Mouse (Mus musculus) limb, embryonic 11.5 days (tissue): ENCODE data around the gene Tmcc1. TPM values are rescaled to one million over a fixed set of nuclear protein-coding genes. Genes with fewer than 3 reads are reported as not detected.

ENCODE experiments used
- ATAC-seq: fragments of 200-750 bp; cut with Nextera tagmentation; 2 replicates; pipeline ENCODE4 v1.8.0; 2017; ENCODE audit warnings: low read depth; ENCODE audit not compliant: insufficient number of reproducible peaks, low FRiP score, low TSS enrichment
- DNase-seq: peaks from one replicate; pipeline ENCODE4 v3.0.0-alpha.2; 2015; ENCODE audit warnings: low spot score
- H3K27ac ChIP-seq: fragments of 300-500 bp; sonication (generic); replicated peaks from 2 replicates; pipeline ENCODE4 v1.5.1; 2014; ENCODE audit warnings: low read depth, mild to moderate bottlenecking, low read length
- H3K27me3 ChIP-seq: fragments of 300-500 bp; sonication (generic); 2 replicates; pipeline ENCODE4 v1.6.1; 2014; ENCODE audit warnings: mild to moderate bottlenecking, low read length, mixed read lengths; ENCODE audit not compliant: control insufficient read depth, insufficient read depth
- H3K36me3 ChIP-seq: fragments of 300-500 bp; sonication (generic); 2 replicates; pipeline ENCODE4 v1.6.1; 2014; ENCODE audit warnings: mild to moderate bottlenecking, low read length, moderate library complexity, mixed read lengths; ENCODE audit not compliant: control insufficient read depth, insufficient read depth
- H3K4me1 ChIP-seq: fragments of 300-500 bp; sonication (generic); 2 replicates; pipeline ENCODE4 v1.6.1; 2014; ENCODE audit warnings: low read length, mixed read lengths; ENCODE audit not compliant: control insufficient read depth, insufficient read depth
- H3K4me2 ChIP-seq: fragments of 300-500 bp; sonication (generic); 2 replicates; pipeline ENCODE4 v1.6.1; 2014; ENCODE audit warnings: low read depth, mild to moderate bottlenecking, moderate library complexity; ENCODE audit not compliant: severe bottlenecking
- H3K4me3 ChIP-seq: fragments of 300-500 bp; sonication (generic); 2 replicates; pipeline ENCODE4 v1.5.1; 2014; ENCODE audit warnings: low read depth, low read length
- H3K9ac ChIP-seq: fragments of 300-500 bp; sonication (generic); 2 replicates; pipeline ENCODE4 v1.6.1; 2014; ENCODE audit warnings: mild to moderate bottlenecking, low read length
- H3K9me3 ChIP-seq: fragments of 300-500 bp; sonication (generic); 2 replicates; pipeline ENCODE4 v1.6.1; 2016; ENCODE audit warnings: low read length; ENCODE audit not compliant: control insufficient read depth
- WGBS: fragments of 180-500 bp; shearing (Covaris S2); extraction: QIAGEN DNeasy Blood & Tissue Kit; methylation state at CpG from one replicate; pipeline ENCODE4 v1.1.7; 2014; 5-methylcytosine and 5-hydroxymethylcytosine counted together
- polyA plus RNA-seq: library from polyadenylated mRNA; unstranded; fragments of >200 nt; fragmentation: Nextera tagmentation; extraction: Ambion mirVana; gene quantifications from 2 replicates; pipeline ENCODE4 v1.2.1, GENCODE M21; 2014

Gene Tmcc1
- polyA plus RNA-seq, 1 experiment from 2014 or later = 13.4 TPM

- H3K36me3 ChIP-seq = no peaks in the 10 kb centered on the region
- H3K4me3 ChIP-seq = no peak overlapping the region
- no peak for DNase-seq
- H3K27ac ChIP-seq = no peak overlapping the region
- H3K9me3 ChIP-seq = no peaks in the 10 kb centered on the region
- ATAC-seq = no peak
- H3K27me3 ChIP-seq = no peaks in the 10 kb centered on the region
- no peak overlapping the region for H3K4me2 ChIP-seq
- no peaks in the 10 kb centered on the region for H3K4me1 ChIP-seq
- no peak overlapping the region for H3K9ac ChIP-seq
- 36% methylated on average over 1 of the region's 1 CpGs for WGBS
These were observed 111.0 kb downstream of the Tmcc1 start for GRCm38 (mm10) chr6:116082239-116082638.

DNA sequence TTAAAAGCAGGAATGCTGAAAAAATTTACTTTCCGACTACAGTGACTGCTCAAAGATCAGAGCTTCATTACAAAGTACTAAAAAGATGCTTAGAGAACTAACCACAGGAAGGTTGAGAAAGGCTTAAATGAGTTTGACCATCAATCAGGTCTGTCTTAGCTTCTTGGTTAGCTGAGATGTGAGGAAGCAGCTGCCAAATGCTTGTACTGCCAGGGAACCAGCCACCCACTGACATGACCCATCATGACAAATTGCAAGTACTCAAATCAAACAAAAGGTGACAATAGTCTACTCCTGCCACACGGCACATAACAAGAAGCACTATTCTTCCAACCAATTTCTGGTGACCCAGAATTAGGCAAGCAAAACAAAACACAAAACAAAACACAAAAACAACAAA lies 111.9 kb downstream of the Tmcc1 start:
- H3K36me3 ChIP-seq = no peaks in the 10 kb centered on the region
- no peaks in the 10 kb centered on the region for H3K4me1 ChIP-seq
- no peak overlapping the region for H3K27ac ChIP-seq
- no peak overlapping the region for H3K4me3 ChIP-seq
- no peak overlapping the region for H3K4me2 ChIP-seq
- no peaks in the 10 kb centered on the region for H3K27me3 ChIP-seq
- DNase-seq (no peak), ATAC-seq (no peak)
- 23% methylated on average over 2 of the region's 2 CpGs for WGBS
- no peak overlapping the region for H3K9ac ChIP-seq
- no peaks in the 10 kb centered on the region for H3K9me3 ChIP-seq

GRCm38 (mm10) chr6:116080756-116081155 lies 112.5 kb downstream of the Tmcc1 start:
- 43% methylated on average over 5 of the region's 5 CpGs for WGBS

DNA sequence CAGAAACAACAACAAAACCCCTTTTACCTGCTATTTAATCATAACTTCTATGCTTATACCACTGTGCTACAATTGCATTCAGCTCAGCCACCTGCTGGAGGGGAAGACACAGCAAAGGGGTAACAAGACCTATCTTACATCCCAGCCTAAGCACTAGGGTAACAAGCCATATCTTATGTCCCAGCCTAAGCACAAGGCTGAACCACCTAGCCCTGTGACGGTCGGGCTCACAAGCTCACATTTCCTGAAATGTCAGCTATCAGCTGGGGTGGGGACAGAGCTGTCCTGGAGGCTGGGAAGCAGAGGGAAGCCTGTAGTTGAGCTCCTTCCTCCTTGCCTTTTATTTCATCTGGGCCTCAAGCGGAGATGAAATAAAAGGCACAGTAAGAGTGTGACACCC lies 115.7 kb downstream of the Tmcc1 start:
- 57% methylated on average over 3 of the region's 3 CpGs for whole genome bisulfite sequencing
- DNase-seq = no peak

More at GRCm38 (mm10) chr6:116080756-116081155, 112.5 kb downstream of the Tmcc1 start:
- Histone ChIP-seq H3K4me3 (no peak overlapping the region), H3K9ac (no peak overlapping the region), H3K36me3 (no peaks in the 10 kb centered on the region), H3K9me3 (no peaks in the 10 kb centered on the region), H3K4me1 (no peaks in the 10 kb centered on the region), H3K27me3 (no peaks in the 10 kb centered on the region), H3K27ac (no peak overlapping the region), H3K4me2 (no peak overlapping the region)
- no peak for ATAC-seq
- no peak for DNase-seq

GRCm38 (mm10) chr6:116074892-116075291 lies 118.4 kb downstream of the Tmcc1 start:
- H3K27ac ChIP-seq = no peak overlapping the region
- H3K9ac ChIP-seq = no peak overlapping the region
- no peaks in the 10 kb centered on the region for H3K4me1 ChIP-seq
- no peaks in the 10 kb centered on the region for H3K9me3 ChIP-seq
- no peak overlapping the region for H3K4me3 ChIP-seq
- H3K4me2 ChIP-seq = no peak overlapping the region
- DNase-seq (no peak), ATAC-seq (no peak)
- H3K36me3 ChIP-seq = no peaks in the 10 kb centered on the region
- no peaks in the 10 kb centered on the region for H3K27me3 ChIP-seq

More for the DNA sequence above, 115.7 kb downstream of the Tmcc1 start:
- Histone ChIP-seq H3K9ac (no peak overlapping the region), H3K36me3 (no peaks in the 10 kb centered on the region), H3K4me2 (no peak overlapping the region), H3K27ac (no peak overlapping the region), H3K9me3 (no peaks in the 10 kb centered on the region), H3K27me3 (no peaks in the 10 kb centered on the region), H3K4me3 (no peak overlapping the region), H3K4me1 (no peaks in the 10 kb centered on the region)
- no peak for ATAC-seq

DNA sequence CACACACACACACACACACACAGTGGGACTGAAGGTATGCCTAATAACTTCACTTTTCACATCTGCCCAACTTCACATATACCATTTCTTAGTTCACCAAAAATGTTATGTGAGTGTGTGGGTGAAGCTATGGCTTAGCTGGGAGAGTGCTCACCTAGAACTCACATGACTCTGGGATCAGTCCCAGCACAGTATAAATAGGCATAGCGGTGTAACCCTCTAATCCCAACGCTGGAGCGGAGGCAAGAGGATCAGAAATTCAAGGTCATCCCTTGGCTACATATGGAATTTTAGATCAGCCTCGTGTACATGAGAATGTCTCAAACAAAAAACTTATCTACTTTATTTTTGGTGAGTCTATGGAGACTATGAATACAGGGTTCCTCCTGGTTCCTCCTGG lies 119.7 kb downstream of the Tmcc1 start:
- H3K4me3 ChIP-seq = no peak overlapping the region
- H3K4me1 ChIP-seq = no peaks in the 10 kb centered on the region
- ATAC-seq (no peak), DNase-seq (no peak)
- H3K4me2 ChIP-seq = no peak overlapping the region
- no peaks in the 10 kb centered on the region for H3K36me3 ChIP-seq
- no peaks in the 10 kb centered on the region for H3K9me3 ChIP-seq
- WGBS = 90% methylated on average over 4 of the region's 4 CpGs
- H3K9ac ChIP-seq = no peak overlapping the region
- H3K27ac ChIP-seq = no peak overlapping the region
- no peaks in the 10 kb centered on the region for H3K27me3 ChIP-seq

DNA sequence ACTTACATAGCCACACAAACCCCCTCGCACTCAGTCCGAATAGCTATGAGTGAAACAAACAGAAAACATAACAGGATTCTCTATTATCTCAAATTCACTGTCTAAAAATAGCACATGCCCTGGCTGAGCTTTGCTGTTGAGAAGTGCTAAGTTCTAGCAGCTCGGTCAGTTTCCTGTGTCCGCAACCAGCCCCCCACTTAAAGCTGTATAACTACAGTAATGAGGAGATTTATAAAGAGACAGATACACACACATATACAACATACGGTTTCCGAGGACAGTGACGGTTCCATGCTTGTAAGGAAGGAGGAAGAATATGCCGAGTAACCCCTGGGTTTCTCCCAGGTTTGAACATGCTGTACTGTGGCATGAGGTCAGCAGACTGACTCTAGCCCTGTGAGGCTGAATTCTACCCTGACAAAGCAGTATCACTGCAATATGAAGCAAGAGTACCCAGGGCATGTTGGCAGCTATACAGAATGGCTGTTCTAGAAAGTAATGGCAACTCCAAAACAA lies 120.5 kb downstream of the Tmcc1 start:
- no peak overlapping the region for H3K9ac ChIP-seq
- no peaks in the 10 kb centered on the region for H3K4me1 ChIP-seq
- no peak overlapping the region for H3K27ac ChIP-seq
- 84% methylated on average over 8 of the region's 8 CpGs for WGBS
- no peak overlapping the region for H3K4me3 ChIP-seq
- no peak for DNase-seq
- no peak for ATAC-seq
- H3K27me3 ChIP-seq = no peaks in the 10 kb centered on the region
- no peaks in the 10 kb centered on the region for H3K36me3 ChIP-seq
- H3K9me3 ChIP-seq = no peaks in the 10 kb centered on the region
- no peak overlapping the region for H3K4me2 ChIP-seq

DNA sequence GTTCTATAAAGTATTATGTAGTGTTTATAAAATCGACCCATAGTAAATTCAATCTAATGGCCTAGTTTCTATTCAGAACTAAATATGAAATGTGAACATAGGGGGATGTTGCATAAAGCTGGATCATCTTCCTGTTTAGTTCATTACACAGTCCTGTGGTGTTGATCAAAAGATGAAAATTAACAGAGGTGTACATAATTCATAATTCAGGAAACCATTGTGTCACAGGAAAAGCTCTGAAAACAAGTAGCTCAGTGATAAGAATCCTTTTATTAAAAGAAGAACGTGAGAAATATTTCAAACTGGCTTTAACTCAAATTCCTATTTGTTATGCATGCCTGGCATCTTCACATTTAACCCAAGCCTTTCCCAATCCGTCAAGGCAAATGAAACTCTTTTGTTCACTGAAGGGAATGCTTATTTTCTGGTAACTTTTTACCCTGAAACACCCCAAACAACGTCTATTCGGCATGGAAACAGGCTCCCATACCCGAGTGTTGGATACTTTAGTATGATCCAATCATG lies 121.0 kb downstream of the Tmcc1 start:
- Histone ChIP-seq H3K36me3 (no peaks in the 10 kb centered on the region), H3K9me3 (no peaks in the 10 kb centered on the region), H3K27ac (no peak overlapping the region), H3K9ac (no peak overlapping the region), H3K4me3 (no peak overlapping the region), H3K27me3 (no peaks in the 10 kb centered on the region), H3K4me2 (no peak overlapping the region), H3K4me1 (no peaks in the 10 kb centered on the region)
- DNase-seq (no peak), ATAC-seq (no peak)
- WGBS = 85% methylated on average over 6 of the region's 6 CpGs

DNA sequence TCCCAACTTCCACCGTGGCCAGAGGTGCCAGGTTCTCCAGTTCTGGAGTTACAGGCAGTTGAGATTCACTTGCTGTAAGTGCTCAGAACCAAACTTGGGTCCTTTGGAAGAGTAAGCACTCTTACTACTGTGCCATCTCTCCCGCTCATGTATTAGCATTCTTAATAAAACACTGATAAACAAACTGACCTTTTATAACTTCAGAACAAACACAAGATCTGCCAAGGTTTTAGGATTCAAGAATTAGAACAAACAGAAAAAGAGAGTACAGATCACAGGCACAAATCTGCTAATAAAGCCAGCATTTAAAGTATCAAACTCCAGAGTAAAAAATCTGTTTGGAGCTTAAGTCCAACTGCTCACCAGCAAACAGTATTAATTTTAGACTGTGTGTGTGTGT lies 121.5 kb downstream of the Tmcc1 start:
- Histone ChIP-seq H3K27me3 (no peaks in the 10 kb centered on the region), H3K4me2 (no peak overlapping the region), H3K4me3 (no peak overlapping the region), H3K9me3 (no peaks in the 10 kb centered on the region), H3K4me1 (no peaks in the 10 kb centered on the region), H3K9ac (no peak overlapping the region), H3K36me3 (no peaks in the 10 kb centered on the region), H3K27ac (no peak overlapping the region)
- WGBS = 87% methylated on average over 2 of the region's 2 CpGs
- DNase-seq = no peak
- ATAC-seq = no peak
